Mouse (Mus musculus) E14TG2a.4 (cell line): ENCODE data around the gene Rtn3.

Source experiments
- CTCF ChIP-seq: conservative IDR thresholded peaks from 2 replicates; pipeline ENCODE4 v1.5.1; 2014; ENCODE audit warnings: low read length
- NANOG ChIP-seq: IDR thresholded peaks from 2 replicates; pipeline ENCODE4 v1.6.1; 2014; ENCODE audit warnings: borderline replicate concordance, low read length, mixed read lengths

DNA sequence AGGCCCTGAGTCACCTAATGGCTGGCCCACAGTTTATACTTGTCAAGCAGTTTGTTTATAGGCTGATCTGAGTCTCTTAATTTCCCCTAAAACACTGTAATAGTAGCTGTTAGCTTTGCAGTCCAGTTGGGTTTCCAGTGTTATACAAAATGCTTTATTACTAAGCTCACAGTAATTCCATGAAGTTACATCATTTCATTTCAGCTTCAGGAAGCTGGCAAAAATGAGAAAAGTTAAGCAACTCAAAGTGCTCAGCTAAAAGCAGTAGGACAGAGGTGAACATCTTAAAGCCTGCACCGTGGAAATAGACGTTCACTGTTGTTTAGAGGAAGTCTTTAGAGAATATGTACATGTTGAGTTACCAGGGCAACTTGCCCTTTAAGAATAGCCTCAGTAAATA lies 39.8 kb upstream of the Rtn3 start:
- TF ChIP-seq CTCF (no peak), NANOG (no peak)
